Mouse (Mus musculus): ENCODE results near the gene Ccdc187. TPM values are rescaled to one million over a fixed set of nuclear protein-coding genes. Genes with fewer than 3 reads are reported as not detected.

Ccdc187 gene
- polyA plus RNA-seq, 1 experiment = 0.34 TPM

DNA sequence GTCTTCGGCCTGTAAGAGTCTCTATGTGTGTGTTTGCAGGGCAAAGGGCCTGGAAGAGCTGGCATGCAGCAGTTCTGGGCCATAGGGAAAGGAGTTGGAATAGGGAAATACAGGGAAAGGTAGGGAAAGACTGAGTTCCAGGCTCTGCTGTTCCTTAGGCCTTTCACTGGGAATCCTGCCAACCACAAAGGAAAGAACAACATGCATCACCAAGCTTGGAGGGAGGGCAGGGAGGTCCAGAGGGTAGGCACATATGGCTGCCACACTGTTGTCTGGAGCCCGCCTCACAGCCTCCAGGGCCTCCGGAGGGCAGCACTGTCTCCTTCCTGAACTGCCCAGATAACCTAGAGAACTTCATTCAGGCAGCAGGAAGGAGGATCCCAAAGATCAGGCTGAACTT lies 70.4 kb downstream of the Ccdc187 start:
- 83% methylated on average over 3 of the region's 3 CpGs for WGBS
- TF ChIP-seq CTCF (IDR thresholded peaks at IDR 0.05; ENCODE audit: extremely low read depth, insufficient read length, insufficient replicate concordance, low read depth, low read length) = no peak
- TF ChIP-seq POLR2A (IDR thresholded peaks at IDR 0.05; ENCODE audit: low read depth, low read length) = no peak
- Histone ChIP-seq H3K27me3 (ENCODE audit: control insufficient read depth, insufficient read depth, low read length) (no peaks in the 10 kb centered on the region), H3K4me1 (ENCODE audit: control insufficient read depth, insufficient read depth, insufficient read length, low read length) (peaks cover 2% of the 10 kb centered on the region; the same call in 1 of the 2 replicates), H3K36me3 (ENCODE audit: control insufficient read depth, insufficient read depth, low read length) (peaks cover 30% of the 10 kb centered on the region), H3K27ac (ENCODE audit: insufficient read depth, low read depth, low read length) (no peak overlapping the region), H3K4me3 (ENCODE audit: low read depth, low read length) (no peak overlapping the region)

DNA sequence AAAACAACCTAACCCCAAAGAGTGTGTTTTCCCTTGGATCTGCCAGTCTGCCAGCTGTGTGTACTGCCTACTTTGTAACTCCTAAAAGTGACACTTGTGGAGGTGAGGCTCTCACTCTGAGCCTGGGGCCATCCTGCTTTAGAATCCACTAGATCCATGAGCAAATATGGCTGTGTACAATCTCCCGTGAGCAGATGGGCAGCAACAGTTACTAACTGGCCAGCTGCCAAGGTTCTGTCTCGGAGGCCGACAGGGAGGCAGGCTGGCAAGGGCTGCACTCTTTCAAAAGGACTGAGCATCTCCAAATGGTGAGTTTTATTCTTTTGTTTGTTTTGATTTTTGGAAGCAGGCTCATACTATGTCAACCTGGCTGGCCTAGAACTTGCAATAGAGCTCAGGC lies 79.8 kb downstream of the Ccdc187 start:
- H3K4me3 ChIP-seq (ENCODE audit: low read depth, low read length) = no peak overlapping the region
- H3K36me3 ChIP-seq (ENCODE audit: control insufficient read depth, insufficient read depth, low read length) = peaks cover 56% of the 10 kb centered on the region
- H3K27me3 ChIP-seq (ENCODE audit: control insufficient read depth, insufficient read depth, low read length) = no peaks in the 10 kb centered on the region
- H3K27ac ChIP-seq (ENCODE audit: insufficient read depth, low read depth, low read length) = no peak overlapping the region
- TF ChIP-seq POLR2A (IDR thresholded peaks at IDR 0.05; ENCODE audit: low read depth, low read length) = no peak
- no peak for TF ChIP-seq CTCF (IDR thresholded peaks at IDR 0.05; ENCODE audit: extremely low read depth, insufficient read length, insufficient replicate concordance, low read depth, low read length)
- peaks cover 5% of the 10 kb centered on the region; the same call in 1 of the 2 replicates for H3K4me1 ChIP-seq (ENCODE audit: control insufficient read depth, insufficient read depth, insufficient read length, low read length)
- WGBS = 14% methylated on average over 3 of the region's 3 CpGs

GRCm38 (mm10) chr2:26209566-26209965 lies 84.8 kb downstream of the Ccdc187 start:
- Histone ChIP-seq H3K27me3 (ENCODE audit: control insufficient read depth, insufficient read depth, low read length) (peaks cover 26% of the 10 kb centered on the region), H3K4me1 (ENCODE audit: control insufficient read depth, insufficient read depth, insufficient read length, low read length) (peaks cover 6% of the 10 kb centered on the region; the same call in 1 of the 2 replicates), H3K4me3 (ENCODE audit: low read depth, low read length) (no peak overlapping the region), H3K36me3 (ENCODE audit: control insufficient read depth, insufficient read depth, low read length) (peaks cover 32% of the 10 kb centered on the region), H3K27ac (ENCODE audit: insufficient read depth, low read depth, low read length) (no peak overlapping the region)
- TF ChIP-seq POLR2A (IDR thresholded peaks at IDR 0.05; ENCODE audit: low read depth, low read length) (no peak), CTCF (IDR thresholded peaks at IDR 0.05; ENCODE audit: extremely low read depth, insufficient read length, insufficient replicate concordance, low read depth, low read length) (no peak)
- 65% methylated on average over 3 of the region's 3 CpGs for WGBS

DNA sequence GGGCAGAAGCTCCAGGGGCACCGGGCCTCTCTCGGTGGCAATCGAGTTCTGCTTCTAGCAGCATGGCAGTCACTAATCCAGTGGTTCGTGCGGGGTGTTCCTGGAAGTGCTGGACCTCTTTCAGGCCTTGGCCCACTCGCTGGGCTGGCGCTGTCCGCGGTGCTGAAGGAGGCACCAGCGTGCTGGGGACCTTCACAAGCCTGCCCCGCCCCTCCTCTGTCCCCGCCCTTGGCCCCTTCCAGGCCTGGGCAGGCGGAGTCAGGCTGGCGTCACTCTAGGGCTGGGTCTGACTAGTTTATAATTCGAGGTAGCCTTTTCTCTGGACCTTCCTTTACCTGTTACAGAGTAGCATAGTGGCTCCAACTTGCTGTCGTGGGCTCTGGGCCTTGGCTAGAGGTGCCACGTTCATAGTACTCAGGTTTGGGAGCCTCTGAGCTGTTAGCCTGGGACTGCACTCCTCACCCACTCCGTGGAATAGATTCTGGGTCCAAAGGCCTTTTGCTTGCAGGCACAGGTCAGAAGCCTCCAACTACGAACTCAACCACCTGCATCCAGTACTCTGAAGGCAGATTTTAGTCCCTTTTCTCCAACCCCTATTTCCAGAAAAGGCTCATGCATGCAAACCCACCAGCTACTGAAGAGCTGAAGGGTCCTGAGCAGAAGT lies 86.1 kb downstream of the Ccdc187 start, which contains the start of gene Lhx3:
Gene Lhx3 (minus strand): TSS at position 164 of the 664 bp plus-strand sequence.
- Histone ChIP-seq H3K36me3 (ENCODE audit: control insufficient read depth, insufficient read depth, low read length) (peaks cover 23% of the 10 kb centered on the region), H3K4me1 (ENCODE audit: control insufficient read depth, insufficient read depth, insufficient read length, low read length) (peaks cover 6% of the 10 kb centered on the region; the same call in 1 of the 2 replicates), H3K27ac (ENCODE audit: insufficient read depth, low read depth, low read length) (no peak within 1 kb of the TSS), H3K27me3 (ENCODE audit: control insufficient read depth, insufficient read depth, low read length) (peaks cover 35% of the 10 kb centered on the region), H3K4me3 (ENCODE audit: low read depth, low read length) (no peak within 1 kb of the TSS)
- TF ChIP-seq CTCF (IDR thresholded peaks at IDR 0.05; ENCODE audit: extremely low read depth, insufficient read length, insufficient replicate concordance, low read depth, low read length) = no peak
- TF ChIP-seq POLR2A (IDR thresholded peaks at IDR 0.05; ENCODE audit: low read depth, low read length) = no peak
- WGBS = 4% methylated on average over 19 of the region's 19 CpGs

DNA sequence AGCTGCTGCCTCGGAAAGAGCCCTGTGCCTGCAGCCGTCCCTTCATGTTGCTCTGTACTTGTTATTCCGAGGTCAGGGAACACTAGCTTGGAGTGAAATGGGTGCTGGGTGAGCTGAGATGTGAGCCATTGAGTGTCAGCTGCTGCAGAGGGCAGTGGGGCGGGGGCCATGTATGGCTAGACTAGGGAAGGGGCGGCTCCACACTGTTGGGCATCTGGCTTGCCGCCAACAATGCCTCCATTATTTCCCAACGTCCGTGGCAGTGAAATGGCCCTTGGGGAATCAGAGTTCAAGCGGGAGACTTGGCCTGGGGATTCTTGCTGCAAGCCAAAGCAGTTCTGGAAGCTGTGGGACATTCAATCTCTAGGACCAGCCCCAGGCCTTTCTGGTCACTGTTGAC lies 86.8 kb downstream of the Ccdc187 start:
- Histone ChIP-seq H3K4me3 (ENCODE audit: low read depth, low read length) (no peak overlapping the region), H3K27ac (ENCODE audit: insufficient read depth, low read depth, low read length) (no peak overlapping the region), H3K4me1 (ENCODE audit: control insufficient read depth, insufficient read depth, insufficient read length, low read length) (peaks cover 6% of the 10 kb centered on the region; the same call in 1 of the 2 replicates), H3K36me3 (ENCODE audit: control insufficient read depth, insufficient read depth, low read length) (peaks cover 22% of the 10 kb centered on the region), H3K27me3 (ENCODE audit: control insufficient read depth, insufficient read depth, low read length) (peaks cover 41% of the 10 kb centered on the region)
- TF ChIP-seq CTCF (IDR thresholded peaks at IDR 0.05; ENCODE audit: extremely low read depth, insufficient read length, insufficient replicate concordance, low read depth, low read length) = no peak
- TF ChIP-seq POLR2A (IDR thresholded peaks at IDR 0.05; ENCODE audit: low read depth, low read length) = no peak
- WGBS = 31% methylated on average over 9 of the region's 9 CpGs

- TF ChIP-seq CTCF (IDR thresholded peaks at IDR 0.05; ENCODE audit: extremely low read depth, insufficient read length, insufficient replicate concordance, low read depth, low read length) (no peak), POLR2A (IDR thresholded peaks at IDR 0.05; ENCODE audit: low read depth, low read length) (no peak)
- peaks cover 6% of the 10 kb centered on the region; the same call in 1 of the 2 replicates for H3K4me1 ChIP-seq (ENCODE audit: control insufficient read depth, insufficient read depth, insufficient read length, low read length)
- WGBS = 27% methylated on average over 10 of the region's 10 CpGs
- H3K36me3 ChIP-seq (ENCODE audit: control insufficient read depth, insufficient read depth, low read length) = peaks cover 7% of the 10 kb centered on the region
- H3K27ac ChIP-seq (ENCODE audit: insufficient read depth, low read depth, low read length) = no peak overlapping the region
- peaks cover 58% of the 10 kb centered on the region for H3K27me3 ChIP-seq (ENCODE audit: control insufficient read depth, insufficient read depth, low read length)
- H3K4me3 ChIP-seq (ENCODE audit: low read depth, low read length) = no peak overlapping the region
Measured at GRCm38 (mm10) chr2:26205761-26206160, 88.6 kb downstream of the Ccdc187 start.

DNA sequence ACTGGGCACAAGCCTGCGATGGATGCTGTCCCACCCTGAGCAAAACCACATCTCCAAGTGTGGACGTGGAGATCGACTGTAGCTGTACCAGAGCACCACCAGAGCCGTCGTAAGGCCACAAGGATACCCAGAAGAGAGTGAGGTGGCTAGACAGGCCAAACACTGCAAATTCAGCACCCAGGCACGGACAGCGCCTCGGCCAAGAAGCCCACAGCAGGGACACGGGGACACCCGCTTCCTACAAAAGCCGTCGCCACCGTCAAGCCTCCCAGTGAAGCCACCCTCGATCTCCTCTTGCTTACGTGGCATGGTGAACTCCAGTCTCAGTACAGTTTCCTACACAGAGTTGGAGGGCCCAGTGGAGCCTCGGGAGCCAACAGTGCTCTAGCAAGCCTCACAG lies 89.2 kb downstream of the Ccdc187 start:
- WGBS = 5% methylated on average over 16 of the region's 16 CpGs
- TF ChIP-seq CTCF (IDR thresholded peaks at IDR 0.05; ENCODE audit: extremely low read depth, insufficient read length, insufficient replicate concordance, low read depth, low read length) (no peak), POLR2A (IDR thresholded peaks at IDR 0.05; ENCODE audit: low read depth, low read length) (no peak)
- H3K4me1 ChIP-seq (ENCODE audit: control insufficient read depth, insufficient read depth, insufficient read length, low read length) = peaks cover 6% of the 10 kb centered on the region; the same call in 1 of the 2 replicates
- peaks cover under 1% of the 10 kb centered on the region; the same call in 1 of the 2 replicates for H3K36me3 ChIP-seq (ENCODE audit: control insufficient read depth, insufficient read depth, low read length)
- H3K27ac ChIP-seq (ENCODE audit: insufficient read depth, low read depth, low read length) = no peak overlapping the region
- no peak overlapping the region for H3K4me3 ChIP-seq (ENCODE audit: low read depth, low read length)
- peaks cover 60% of the 10 kb centered on the region for H3K27me3 ChIP-seq (ENCODE audit: control insufficient read depth, insufficient read depth, low read length)

Measured in small intestine, adult 2 months (tissue).